In genomic region chrX:82809171-82809570, GRCm38 (mm10) we compare ENCODE assay signal across 17 mouse cellular contexts.
"Had no signal": no experiment of that assay in that cellular context is flagged by ENCODE, and none has a peak within 500 bp of the region (broad histone marks: within the 10 kb centered on the region; RNA-seq: fewer than 3 reads in every experiment).

No protein-coding gene starts in this region.

- DNase-seq: retina, postnatal 1 day; right cerebral cortex, adult 18-20 months; right cerebral cortex, postnatal 14 days; right cerebral cortex, postnatal 25 days; right cerebral cortex, postnatal 4 days; spleen, adult 18-20 months; thymus, adult 18-20 months; thymus, adult 2 months; thymus, postnatal 14 days; thymus, postnatal 25 days; thymus, postnatal 36 days; thymus, postnatal 4 days had no signal

- H3K27ac ChIP-seq: neural tube, embryonic 12.5 days; neural tube, embryonic 13.5 days; neural tube, embryonic 15.5 days; stomach, embryonic 15.5 days; stomach, postnatal 0 days had no signal

- H3K36me3 ChIP-seq: neural tube, embryonic 12.5 days; neural tube, embryonic 13.5 days; neural tube, embryonic 15.5 days; stomach, embryonic 15.5 days had no signal

- H3K27me3 ChIP-seq: neural tube, embryonic 12.5 days; neural tube, embryonic 13.5 days; neural tube, embryonic 15.5 days; stomach, embryonic 15.5 days had no signal

- H3K4me2 ChIP-seq: neural tube, embryonic 12.5 days; neural tube, embryonic 13.5 days; neural tube, embryonic 15.5 days; stomach, embryonic 15.5 days had no signal

- H3K9me3 ChIP-seq: neural tube, embryonic 12.5 days; neural tube, embryonic 13.5 days; neural tube, embryonic 15.5 days; stomach, embryonic 15.5 days had no signal

- H3K4me3 ChIP-seq: neural tube, embryonic 12.5 days; neural tube, embryonic 13.5 days; neural tube, embryonic 15.5 days; stomach, embryonic 15.5 days had no signal

- H3K9ac ChIP-seq: neural tube, embryonic 12.5 days; neural tube, embryonic 13.5 days; neural tube, embryonic 15.5 days; stomach, embryonic 15.5 days had no signal

- H3K4me1 ChIP-seq: neural tube, embryonic 12.5 days; neural tube, embryonic 13.5 days; neural tube, embryonic 15.5 days; stomach, embryonic 15.5 days had no signal
